Mouse (Mus musculus): ENCODE measurements around the gene Gadd45b. TPM values are rescaled to one million over a fixed set of nuclear protein-coding genes. Genes with fewer than 3 reads are reported as not detected.
A peak's percentile ranks its signal among the peaks of the same experiment; 100 is the strongest.

Gadd45b gene
- polyA plus RNA-seq, 1 experiment from 2014 or later = 145 TPM

DNA sequence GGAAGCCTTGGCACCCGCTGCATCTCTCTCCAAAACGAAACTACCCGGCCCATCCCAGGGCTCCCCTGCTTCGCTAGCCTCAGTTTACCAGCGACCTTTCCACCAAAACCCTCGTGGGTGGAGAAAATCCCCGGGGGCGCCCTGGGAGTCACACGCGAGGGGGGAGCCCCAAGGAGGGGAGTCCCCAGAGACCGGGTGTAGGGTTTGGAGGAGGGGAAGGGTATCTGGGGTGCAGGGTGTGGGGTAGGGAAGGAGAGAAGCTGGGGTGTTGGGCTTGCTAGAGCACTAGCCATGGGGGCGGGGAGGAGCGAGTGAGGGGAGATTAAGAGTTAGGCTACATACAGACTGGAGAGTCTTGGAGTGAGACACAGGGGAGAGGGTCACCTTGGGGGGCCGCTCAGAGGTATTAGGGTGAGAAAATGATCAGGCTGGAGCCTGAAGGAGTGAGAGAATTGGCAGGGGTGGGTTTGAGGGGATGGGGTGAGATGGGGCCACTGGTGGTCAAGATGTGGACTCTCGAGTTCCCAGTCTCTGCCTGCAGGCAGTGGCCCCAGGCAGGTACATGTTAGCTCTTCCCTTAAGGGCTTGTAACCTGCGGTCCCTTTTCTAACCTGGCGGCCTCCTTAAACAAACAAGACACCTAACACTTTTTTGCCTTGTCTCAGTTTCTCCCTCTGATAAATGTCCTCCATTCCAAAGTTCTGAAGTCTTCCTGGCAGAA is 3.0 kb downstream of the Gadd45b start:
- Histone ChIP-seq H3K9me3 (ENCODE audit: low read length) (no peaks in the 10 kb centered on the region), H3K4me2 (replicated peaks; ENCODE audit: low read depth, low read length) (peak overlapping the region; percentile 81), H3K9ac (replicated peaks; ENCODE audit: low read depth) (peak overlapping the region; percentile 36; the same call in 1 of the 2 replicates), H3K36me3 (ENCODE audit: insufficient read depth, low read length) (no peaks in the 10 kb centered on the region), H3K4me3 (ENCODE audit: low read depth, low read length) (peak overlapping the region; percentile 88), H3K27me3 (replicated peaks; ENCODE audit: insufficient read depth, low read length) (no peaks in the 10 kb centered on the region), H3K4me1 (ENCODE audit: insufficient read depth, low read depth, low read length) (peaks cover 44% of the 10 kb centered on the region), H3K27ac (ENCODE audit: low read length) (peak overlapping the region; percentile 63; the same call in 1 of the 2 replicates)
- WGBS = 2% methylated on average over 17 of the region's 17 CpGs
- TF ChIP-seq EP300 (IDR thresholded peaks at IDR 0.05) (no peak), CTCF (IDR thresholded peaks at IDR 0.05) (no peak)
- DNase-seq (ENCODE audit: low spot score) = peak; percentile 44
- no peak for ATAC-seq

DNA sequence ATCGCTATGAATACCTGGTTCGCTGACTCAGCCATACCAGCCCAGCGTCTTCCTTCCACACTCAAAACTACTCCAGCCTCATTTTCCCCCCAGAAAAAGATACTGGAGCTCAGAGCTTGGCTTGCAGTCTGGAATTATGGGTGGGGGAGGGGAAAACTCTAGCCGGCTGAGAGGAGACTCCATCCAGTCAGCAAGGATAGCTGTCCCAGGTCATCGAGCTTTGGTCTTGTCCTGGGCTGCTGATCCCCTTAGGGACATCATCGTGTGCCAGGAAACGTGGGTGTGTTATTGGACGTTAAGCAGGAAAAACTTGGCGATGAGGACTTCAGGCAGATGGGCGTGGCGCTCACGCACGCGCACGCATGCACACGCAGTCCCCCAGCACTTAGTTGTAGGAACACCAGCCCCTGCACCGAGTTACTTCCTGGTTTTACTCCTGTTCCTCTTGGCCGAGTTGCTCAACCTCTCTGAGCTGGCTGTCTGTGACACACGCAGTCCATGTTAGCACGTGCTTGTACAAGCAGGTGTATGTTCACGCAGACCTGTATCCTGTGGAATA is 3.6 kb downstream of the Gadd45b start:
- no peak for ATAC-seq
- H3K36me3 ChIP-seq (ENCODE audit: insufficient read depth, low read length) = no peaks in the 10 kb centered on the region
- peak; percentile 78 for DNase-seq (ENCODE audit: low spot score)
- H3K4me3 ChIP-seq (ENCODE audit: low read depth, low read length) = peak overlapping the region; percentile 88; the same call in 1 of the 2 replicates
- no peaks in the 10 kb centered on the region for H3K27me3 ChIP-seq (replicated peaks; ENCODE audit: insufficient read depth, low read length)
- H3K9ac ChIP-seq (replicated peaks; ENCODE audit: low read depth) = no peak overlapping the region
- peak overlapping the region; percentile 63 for H3K27ac ChIP-seq (ENCODE audit: low read length)
- no peaks in the 10 kb centered on the region for H3K9me3 ChIP-seq (ENCODE audit: low read length)
- WGBS = 2% methylated on average over 21 of the region's 21 CpGs
- no peak for TF ChIP-seq CTCF (IDR thresholded peaks at IDR 0.05)
- peaks cover 49% of the 10 kb centered on the region for H3K4me1 ChIP-seq (ENCODE audit: insufficient read depth, low read depth, low read length)
- H3K4me2 ChIP-seq (replicated peaks; ENCODE audit: low read depth, low read length) = peak overlapping the region; percentile 81

DNA sequence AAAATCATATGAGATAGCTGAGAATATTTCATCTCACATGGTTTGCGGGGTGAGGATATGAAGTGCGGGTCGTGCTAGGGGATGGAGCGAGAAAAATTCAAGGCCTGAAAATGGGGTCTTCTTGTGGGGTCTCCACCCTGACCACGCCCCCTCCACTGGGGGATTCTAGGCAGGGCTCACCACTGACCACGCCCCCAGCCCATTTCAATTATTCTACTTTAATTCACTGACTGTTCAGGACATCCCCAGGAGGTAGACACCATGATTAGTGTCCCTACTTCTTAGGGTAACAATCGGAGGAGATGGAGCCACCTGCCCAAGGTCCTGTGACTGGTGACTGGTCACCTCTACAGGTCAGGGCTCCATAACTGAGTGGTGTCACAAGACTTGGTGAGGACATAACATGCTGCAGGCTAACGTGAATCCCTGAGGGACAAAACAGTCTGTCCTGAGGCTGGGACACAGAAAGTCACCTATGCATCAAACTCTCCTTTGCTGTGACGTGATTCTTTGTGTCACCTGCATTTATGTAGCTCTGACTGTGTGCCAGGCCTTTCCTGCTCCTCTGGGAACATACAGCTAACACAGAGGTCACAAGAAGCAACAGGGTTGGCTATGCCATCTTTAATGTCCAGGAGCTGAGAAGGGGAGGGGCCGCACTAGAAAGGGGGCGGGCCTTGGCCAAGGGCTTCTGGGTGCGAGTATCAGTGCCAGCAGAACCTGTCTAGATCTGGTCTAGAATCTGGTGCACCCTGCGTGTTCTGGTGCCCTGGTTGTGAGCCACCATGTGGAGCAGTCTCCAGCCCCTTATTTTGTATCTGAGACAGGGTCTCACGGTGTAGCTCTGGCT is 4.5 kb downstream of the Gadd45b start:
- Histone ChIP-seq H3K27me3 (replicated peaks; ENCODE audit: insufficient read depth, low read length) (no peaks in the 10 kb centered on the region), H3K4me3 (ENCODE audit: low read depth, low read length) (no peak overlapping the region), H3K36me3 (ENCODE audit: insufficient read depth, low read length) (no peaks in the 10 kb centered on the region), H3K4me2 (replicated peaks; ENCODE audit: low read depth, low read length) (no peak overlapping the region), H3K27ac (ENCODE audit: low read length) (no peak overlapping the region), H3K4me1 (ENCODE audit: insufficient read depth, low read depth, low read length) (peaks cover 55% of the 10 kb centered on the region), H3K9ac (replicated peaks; ENCODE audit: low read depth) (no peak overlapping the region), H3K9me3 (ENCODE audit: low read length) (no peaks in the 10 kb centered on the region)
- TF ChIP-seq CTCF (IDR thresholded peaks at IDR 0.05) (no peak), EP300 (IDR thresholded peaks at IDR 0.05) (no peak)
- WGBS = 46% methylated on average over 14 of the region's 14 CpGs
- no peak for ATAC-seq
- peak; percentile 7 for DNase-seq (ENCODE audit: low spot score)

GRCm38 (mm10) chr10:80935241-80935640 is 5.4 kb downstream of the Gadd45b start:
- Histone ChIP-seq H3K4me1 (ENCODE audit: insufficient read depth, low read depth, low read length) (peaks cover 64% of the 10 kb centered on the region), H3K4me3 (ENCODE audit: low read depth, low read length) (no peak overlapping the region), H3K9ac (replicated peaks; ENCODE audit: low read depth) (no peak overlapping the region), H3K27me3 (replicated peaks; ENCODE audit: insufficient read depth, low read length) (no peaks in the 10 kb centered on the region), H3K9me3 (ENCODE audit: low read length) (no peaks in the 10 kb centered on the region), H3K4me2 (replicated peaks; ENCODE audit: low read depth, low read length) (no peak overlapping the region), H3K36me3 (ENCODE audit: insufficient read depth, low read length) (no peaks in the 10 kb centered on the region), H3K27ac (ENCODE audit: low read length) (peak overlapping the region; percentile 11; the same call in 1 of the 2 replicates)
- DNase-seq (ENCODE audit: low spot score) (peak; percentile 48), ATAC-seq (no peak)
- TF ChIP-seq CTCF (IDR thresholded peaks at IDR 0.05) (no peak), EP300 (IDR thresholded peaks at IDR 0.05) (no peak)
- WGBS = 18% methylated on average over 3 of the region's 3 CpGs

DNA sequence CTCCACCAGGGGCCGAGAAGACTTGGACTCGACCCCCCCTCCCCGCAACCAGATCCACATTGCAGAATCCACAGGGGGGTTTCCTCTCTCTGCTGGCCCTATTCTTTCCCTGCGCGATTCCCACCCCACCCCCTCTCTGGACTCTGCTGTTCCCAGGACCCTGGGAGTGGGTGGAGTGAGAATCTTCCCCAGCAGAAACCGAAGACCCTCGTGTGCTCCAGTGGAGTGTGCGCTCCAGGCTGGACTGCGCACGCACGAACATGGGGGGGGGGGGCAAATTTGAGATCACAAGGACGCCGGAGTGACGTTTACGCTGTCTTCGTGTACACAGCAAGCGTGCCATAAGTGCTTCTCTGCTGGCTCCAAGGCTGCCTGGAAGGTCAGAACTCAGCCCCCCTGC is 5.8 kb downstream of the Gadd45b start:
- TF ChIP-seq CTCF (IDR thresholded peaks at IDR 0.05) (no peak), EP300 (IDR thresholded peaks at IDR 0.05) (no peak)
- Histone ChIP-seq H3K4me3 (ENCODE audit: low read depth, low read length) (0 out of 2 replicates have a peak overlapping the region, but pooled peaks have one; percentile 23), H3K9me3 (ENCODE audit: low read length) (no peaks in the 10 kb centered on the region), H3K4me1 (ENCODE audit: insufficient read depth, low read depth, low read length) (peaks cover 68% of the 10 kb centered on the region), H3K4me2 (replicated peaks; ENCODE audit: low read depth, low read length) (peak overlapping the region; percentile 73), H3K27ac (ENCODE audit: low read length) (no peak overlapping the region), H3K27me3 (replicated peaks; ENCODE audit: insufficient read depth, low read length) (no peaks in the 10 kb centered on the region), H3K36me3 (ENCODE audit: insufficient read depth, low read length) (no peaks in the 10 kb centered on the region), H3K9ac (replicated peaks; ENCODE audit: low read depth) (peak overlapping the region; percentile 23; the same call in 1 of the 2 replicates)
- peak; percentile 49 for DNase-seq (ENCODE audit: low spot score)
- 4% methylated on average over 17 of the region's 17 CpGs for WGBS
- no peak for ATAC-seq
